Mouse (Mus musculus) forebrain, embryonic 12.5 days (tissue): ENCODE data around the gene Cnot10. TPM values are rescaled to one million over a fixed set of nuclear protein-coding genes. Genes with fewer than 3 reads are reported as not detected.

Experiments used
- ATAC-seq: fragments of 200-750 bp; cut with Nextera tagmentation; 2 replicates; pipeline ENCODE4 v1.8.0; 2017; ENCODE audit warnings: moderate TSS enrichment; ENCODE audit not compliant: low FRiP score
- H3K27ac ChIP-seq: fragments of 300-500 bp; sonication (generic); 2 replicates; pipeline ENCODE4 v1.5.1; 2016; ENCODE audit warnings: mild to moderate bottlenecking
- H3K27me3 ChIP-seq: fragments of 300-500 bp; sonication (generic); 2 replicates; pipeline ENCODE4 v1.6.1; 2016; ENCODE audit warnings: mild to moderate bottlenecking
- H3K36me3 ChIP-seq: fragments of 300-500 bp; sonication (generic); replicated peaks from 2 replicates; pipeline ENCODE4 v1.6.1; 2016; ENCODE audit warnings: mild to moderate bottlenecking
- H3K4me1 ChIP-seq: fragments of 300-500 bp; sonication (generic); 2 replicates; pipeline ENCODE4 v1.6.1; 2016
- H3K4me2 ChIP-seq: fragments of 300-500 bp; sonication (generic); 2 replicates; pipeline ENCODE4 v1.6.1; 2016; ENCODE audit warnings: mild to moderate bottlenecking, moderate library complexity
- H3K4me3 ChIP-seq: fragments of 300-500 bp; sonication (generic); replicated peaks from 2 replicates; pipeline ENCODE4 v1.5.1; 2016; ENCODE audit warnings: mild to moderate bottlenecking
- H3K9ac ChIP-seq: fragments of 300-500 bp; sonication (generic); 2 replicates; pipeline ENCODE4 v1.6.1; 2016; ENCODE audit warnings: mild to moderate bottlenecking
- H3K9me3 ChIP-seq: fragments of 300-500 bp; sonication (generic); 2 replicates; pipeline ENCODE4 v1.6.1; 2016
- WGBS: fragments of 180-500 bp; shearing (Covaris S2); methylation state at CpG from one replicate; pipeline ENCODE4 v1.1.7; 2016; 5-methylcytosine and 5-hydroxymethylcytosine counted together
- polyA plus RNA-seq: library from polyadenylated mRNA; unstranded; fragments of >200 nt; fragmentation: Nextera tagmentation; extraction: Ambion mirVana; gene quantifications from 2 replicates; pipeline ENCODE4 v1.2.1, GENCODE M21; 2016

Cnot10 gene
- polyA plus RNA-seq, 1 experiment from 2014 or later = 70.6 TPM

DNA sequence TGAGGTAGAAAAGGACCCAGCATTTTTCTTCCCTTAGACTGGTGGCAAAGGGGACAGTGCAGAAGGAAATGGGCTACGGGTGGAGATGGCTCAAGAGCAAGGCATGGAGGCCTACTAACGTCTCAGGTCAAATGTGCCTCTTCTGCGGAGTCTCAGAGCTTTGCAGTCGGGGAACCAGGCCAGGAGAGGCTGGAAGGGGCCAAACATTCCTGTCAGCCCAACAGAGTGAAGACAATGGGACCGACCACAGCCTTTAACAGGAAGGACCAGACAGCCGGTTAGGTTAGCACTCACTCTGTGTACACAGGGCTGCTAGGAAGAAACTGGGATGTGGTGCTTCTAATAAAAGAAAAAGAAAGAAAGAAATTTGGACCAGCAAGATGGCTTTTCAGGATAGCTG is 90.0 kb downstream of the Cnot10 start:
- H3K4me1 ChIP-seq = peaks cover 50% of the 10 kb centered on the region
- peaks cover 41% of the 10 kb centered on the region for H3K27me3 ChIP-seq
- ATAC-seq = no peak
- 14% methylated on average over 6 of the region's 6 CpGs for WGBS
- H3K4me2 ChIP-seq = no peak overlapping the region
- no peaks in the 10 kb centered on the region for H3K9me3 ChIP-seq
- no peaks in the 10 kb centered on the region for H3K36me3 ChIP-seq
- no peak overlapping the region for H3K27ac ChIP-seq
- H3K9ac ChIP-seq = no peak overlapping the region
- no peak overlapping the region for H3K4me3 ChIP-seq

DNA sequence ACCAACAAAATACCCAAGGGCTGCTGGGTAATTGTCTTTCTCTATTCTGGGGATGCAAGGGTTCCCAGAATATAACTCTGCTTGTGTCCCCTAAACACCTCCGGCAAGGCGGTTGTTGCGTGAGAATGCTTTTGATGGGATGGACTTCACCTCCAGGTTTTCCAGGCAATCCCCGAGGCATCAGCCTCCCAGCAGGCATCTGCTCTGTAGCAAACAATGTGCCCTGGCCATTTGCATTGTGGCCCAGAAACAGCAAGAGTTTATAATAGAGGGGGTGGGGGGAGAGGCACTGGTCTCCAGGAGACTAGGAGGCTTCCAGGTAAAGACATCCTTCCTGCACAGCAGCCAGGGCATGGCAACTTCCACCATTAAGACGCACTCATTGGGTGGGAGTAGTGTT is 90.9 kb downstream of the Cnot10 start:
- ATAC-seq = no peak
- no peak overlapping the region for H3K4me3 ChIP-seq
- H3K4me2 ChIP-seq = 0 out of 2 replicates have a peak overlapping the region, but pooled peaks have one; percentile 1
- H3K9me3 ChIP-seq = no peaks in the 10 kb centered on the region
- H3K9ac ChIP-seq = no peak overlapping the region
- H3K4me1 ChIP-seq = peaks cover 50% of the 10 kb centered on the region
- peaks cover 47% of the 10 kb centered on the region for H3K27me3 ChIP-seq
- no peaks in the 10 kb centered on the region for H3K36me3 ChIP-seq
- WGBS = 11% methylated on average over 5 of the region's 5 CpGs
- no peak overlapping the region for H3K27ac ChIP-seq

DNA sequence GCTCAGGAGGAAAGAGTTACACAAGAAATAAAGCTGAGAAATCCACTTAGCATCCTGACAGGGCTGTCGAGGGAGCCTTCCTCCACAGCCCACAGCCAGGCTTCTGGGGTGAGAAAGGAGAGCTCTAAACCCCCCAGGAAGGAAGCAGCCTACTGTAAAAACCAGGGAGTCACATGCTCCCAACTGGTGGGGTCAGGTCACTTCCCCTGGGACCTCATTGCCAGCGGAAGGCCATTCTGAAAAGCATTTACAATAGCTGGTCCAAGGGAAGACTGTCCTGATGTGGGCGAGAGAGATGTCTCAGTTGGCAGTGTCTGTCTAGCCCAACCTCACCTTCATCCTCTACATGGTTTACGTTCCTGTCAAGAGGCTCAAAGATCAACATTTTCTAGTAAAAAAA is 91.5 kb downstream of the Cnot10 start:
- peaks cover 52% of the 10 kb centered on the region for H3K4me1 ChIP-seq
- 16% methylated on average over 4 of the region's 4 CpGs for WGBS
- peaks cover 53% of the 10 kb centered on the region for H3K27me3 ChIP-seq
- H3K9ac ChIP-seq = no peak overlapping the region
- H3K4me3 ChIP-seq = no peak overlapping the region
- 0 out of 2 replicates have a peak overlapping the region, but pooled peaks have one; percentile 19 for H3K27ac ChIP-seq
- no peak overlapping the region for H3K4me2 ChIP-seq
- H3K36me3 ChIP-seq = no peaks in the 10 kb centered on the region
- H3K9me3 ChIP-seq = no peaks in the 10 kb centered on the region
- ATAC-seq = no peak

DNA sequence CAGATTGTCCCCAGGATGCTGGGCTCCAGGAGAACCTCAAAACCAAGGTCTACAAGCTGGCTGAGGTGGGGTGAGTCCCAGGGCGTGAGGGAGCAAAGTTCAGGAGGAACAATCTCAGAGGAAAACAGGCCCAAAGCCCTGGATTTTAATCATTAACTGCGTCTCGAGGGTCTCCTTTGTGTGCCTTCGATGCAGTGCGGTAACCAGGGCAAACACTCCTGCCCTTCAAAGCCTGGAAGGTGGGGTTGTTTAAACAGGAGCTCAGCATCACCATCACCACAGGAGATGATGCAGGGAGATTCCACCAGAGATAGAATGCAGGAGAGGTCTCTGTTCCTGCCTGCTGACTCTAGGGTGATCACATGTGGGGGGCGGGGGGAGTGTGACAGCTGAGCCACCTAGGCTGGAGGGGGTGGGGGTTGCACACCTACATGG is 92.3 kb downstream of the Cnot10 start:
- Histone ChIP-seq H3K27ac (no peak overlapping the region), H3K9ac (no peak overlapping the region), H3K9me3 (no peaks in the 10 kb centered on the region), H3K27me3 (peaks cover 54% of the 10 kb centered on the region), H3K36me3 (no peaks in the 10 kb centered on the region), H3K4me2 (no peak overlapping the region), H3K4me3 (no peak overlapping the region), H3K4me1 (peaks cover 52% of the 10 kb centered on the region)
- 16% methylated on average over 6 of the region's 6 CpGs for WGBS
- ATAC-seq = no peak

DNA sequence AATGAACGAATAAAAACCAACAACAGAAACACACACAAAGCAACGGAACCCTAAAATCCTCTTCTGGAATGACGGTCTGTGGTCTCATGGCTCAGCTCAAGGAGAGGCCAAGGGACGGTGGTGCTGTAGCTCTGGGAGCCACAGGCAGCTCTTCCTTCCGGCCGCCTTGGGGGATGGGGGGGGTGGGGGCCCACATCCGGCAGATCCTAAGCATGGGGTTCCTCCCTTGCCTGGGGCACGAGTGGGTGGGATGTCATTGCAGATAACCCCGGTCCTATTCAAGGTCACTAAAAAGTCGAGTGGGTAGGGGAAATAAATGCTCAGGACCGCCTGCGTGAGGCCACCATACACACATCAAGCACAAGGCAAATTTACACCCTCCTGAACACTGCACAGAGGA is 93.2 kb downstream of the Cnot10 start:
- no peak overlapping the region for H3K27ac ChIP-seq
- no peak overlapping the region for H3K4me3 ChIP-seq
- WGBS = 72% methylated on average over 12 of the region's 12 CpGs
- H3K27me3 ChIP-seq = peaks cover 54% of the 10 kb centered on the region
- peaks cover 52% of the 10 kb centered on the region for H3K4me1 ChIP-seq
- H3K9me3 ChIP-seq = no peaks in the 10 kb centered on the region
- no peaks in the 10 kb centered on the region for H3K36me3 ChIP-seq
- H3K4me2 ChIP-seq = no peak overlapping the region
- H3K9ac ChIP-seq = no peak overlapping the region
- ATAC-seq = no peak

DNA sequence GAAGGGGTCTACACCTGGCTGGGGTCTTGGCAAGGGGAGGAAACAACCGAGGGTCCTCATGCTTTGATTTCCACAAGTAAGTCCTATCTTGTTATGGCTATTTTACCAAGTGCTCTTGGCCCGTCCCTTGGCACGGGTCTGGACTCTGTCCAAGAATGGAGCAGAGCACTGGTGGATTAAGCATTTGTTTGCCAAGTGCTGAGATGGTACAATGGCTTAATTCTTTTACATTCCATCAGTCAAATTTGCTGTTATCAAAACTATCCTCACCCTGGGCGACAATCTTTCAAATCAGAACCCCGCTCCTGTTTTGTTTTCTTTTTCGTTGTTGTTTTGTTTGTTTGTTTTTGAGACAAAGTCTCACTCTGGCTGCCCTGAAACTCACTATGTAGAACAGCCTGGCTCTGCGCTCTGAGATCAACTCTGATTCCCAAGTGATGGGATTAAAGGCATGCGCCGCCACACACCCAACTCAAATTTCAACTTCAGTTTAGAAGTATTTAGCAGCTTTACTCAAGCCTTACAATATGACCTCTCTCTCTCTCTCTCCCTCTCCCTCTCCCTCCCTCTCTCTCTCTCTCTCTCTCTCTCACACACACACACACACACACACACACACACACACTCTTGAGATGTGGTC is 95.1 kb downstream of the Cnot10 start:
- H3K36me3 ChIP-seq = no peaks in the 10 kb centered on the region
- no peak overlapping the region for H3K4me3 ChIP-seq
- peaks cover 55% of the 10 kb centered on the region for H3K4me1 ChIP-seq
- no peak for ATAC-seq
- WGBS = 38% methylated on average over 9 of the region's 9 CpGs
- no peak overlapping the region for H3K4me2 ChIP-seq
- no peak overlapping the region for H3K9ac ChIP-seq
- H3K27me3 ChIP-seq = peaks cover 44% of the 10 kb centered on the region
- H3K9me3 ChIP-seq = no peaks in the 10 kb centered on the region
- H3K27ac ChIP-seq = no peak overlapping the region

DNA sequence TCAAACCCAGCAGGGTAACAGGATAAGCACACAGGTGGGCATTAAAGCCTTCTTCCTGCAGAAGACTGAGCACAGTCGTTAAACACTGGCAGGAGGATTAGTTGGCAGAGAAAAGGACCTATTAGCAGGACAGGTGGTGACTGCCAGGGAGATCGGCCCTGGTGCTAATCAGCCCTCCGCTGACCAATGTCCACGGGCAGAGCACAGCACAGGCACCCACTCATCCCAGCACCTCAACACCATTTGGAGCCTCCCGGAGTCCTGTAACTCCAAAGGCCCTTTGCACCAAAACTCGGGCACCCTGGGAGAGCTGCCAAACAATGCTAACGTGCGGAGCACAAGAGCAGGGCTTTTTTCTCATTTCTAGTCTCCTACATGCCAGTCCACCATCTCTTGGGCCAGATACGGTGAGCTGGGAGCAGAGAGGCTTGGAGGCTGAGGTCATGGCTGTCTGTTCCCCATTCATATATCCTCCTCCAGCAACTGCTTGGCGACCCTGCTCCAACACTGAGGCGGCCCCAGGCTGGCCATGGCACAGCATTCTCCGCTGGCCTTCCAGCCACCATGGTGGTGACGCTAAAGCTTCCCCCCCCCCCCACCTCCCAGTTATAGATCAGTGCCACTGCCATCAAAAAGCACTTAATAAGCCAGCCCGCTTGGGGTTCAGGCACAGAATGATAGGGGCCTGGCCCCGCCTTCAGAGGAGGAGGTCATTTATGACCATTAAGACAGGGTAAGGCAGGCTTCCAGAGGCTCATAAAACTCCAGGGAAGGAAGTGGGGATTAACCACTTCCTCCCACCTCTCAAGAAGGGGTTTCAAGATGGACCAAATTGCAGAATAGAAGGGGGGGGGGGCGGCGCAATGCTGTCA is 95.9 kb downstream of the Cnot10 start:
- Histone ChIP-seq H3K4me1 (peaks cover 47% of the 10 kb centered on the region), H3K9ac (no peak overlapping the region)
- ATAC-seq = no peak

DNA sequence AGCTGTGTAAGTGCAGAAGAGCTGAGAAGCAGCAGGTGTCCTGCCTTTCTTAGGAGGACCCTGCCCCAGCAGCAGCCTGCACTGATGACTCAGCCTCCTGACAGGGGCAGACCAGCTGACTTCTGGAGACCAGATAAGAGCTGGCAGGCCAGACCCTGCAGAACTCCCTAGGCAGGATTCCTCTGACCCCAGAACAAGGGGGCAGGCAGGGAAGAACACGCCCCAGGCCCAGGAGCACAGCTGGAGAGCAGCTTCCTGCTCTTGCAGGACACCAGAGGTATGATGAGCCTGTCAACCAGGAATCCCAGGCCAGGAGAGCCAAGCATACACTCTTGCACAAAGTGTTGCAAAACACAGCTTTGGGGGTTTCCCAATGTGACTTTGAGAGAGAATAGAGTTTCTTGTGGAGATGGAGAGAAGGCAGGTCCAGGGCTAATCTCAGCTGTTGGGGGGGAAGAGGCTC is 98.7 kb downstream of the Cnot10 start:
- H3K9ac ChIP-seq = no peak overlapping the region
- no peaks in the 10 kb centered on the region for H3K9me3 ChIP-seq
- H3K4me1 ChIP-seq = peaks cover 41% of the 10 kb centered on the region
- no peaks in the 10 kb centered on the region for H3K36me3 ChIP-seq
- no peak for ATAC-seq
- WGBS = 62% methylated on average over 1 of the region's 1 CpGs
- H3K27me3 ChIP-seq = peaks cover 25% of the 10 kb centered on the region
- no peak overlapping the region for H3K4me3 ChIP-seq
- no peak overlapping the region for H3K27ac ChIP-seq
- H3K4me2 ChIP-seq = no peak overlapping the region

More for the DNA sequence above, 95.9 kb downstream of the Cnot10 start:
- WGBS = 63% methylated on average over 17 of the region's 17 CpGs
- Histone ChIP-seq H3K36me3 (no peaks in the 10 kb centered on the region), H3K4me3 (no peak overlapping the region), H3K27ac (no peak overlapping the region), H3K27me3 (peaks cover 39% of the 10 kb centered on the region), H3K4me2 (no peak overlapping the region), H3K9me3 (no peaks in the 10 kb centered on the region)

DNA sequence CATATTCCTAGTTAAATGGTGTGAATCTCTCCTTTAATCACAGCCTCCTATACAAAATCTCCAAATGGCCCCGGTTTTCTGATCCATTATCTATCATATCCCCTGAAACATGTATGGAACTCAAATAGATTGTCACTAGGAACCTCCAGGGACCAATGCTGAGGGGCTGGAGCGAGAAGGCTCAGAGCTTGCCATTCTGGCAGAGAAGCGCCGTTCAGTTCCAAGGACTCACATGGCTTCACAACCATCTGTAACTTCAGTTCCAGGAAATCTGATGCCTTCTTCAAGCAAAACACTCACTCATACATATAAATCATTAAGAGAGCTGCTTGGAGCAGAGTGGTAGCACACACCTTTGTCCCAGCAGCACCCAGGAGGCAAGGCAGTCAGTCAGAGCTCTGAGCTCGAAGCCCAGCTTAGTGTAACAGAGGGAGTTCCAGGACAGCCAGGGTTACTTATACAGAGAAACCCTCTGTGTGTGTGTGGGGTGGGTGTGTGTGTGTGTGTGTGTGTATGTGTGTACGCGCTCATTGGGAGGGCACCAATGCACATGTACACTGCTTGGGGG is 100.9 kb downstream of the Cnot10 start:
- 80% methylated on average over 7 of the region's 7 CpGs for WGBS
- no peak overlapping the region for H3K9ac ChIP-seq
- H3K27ac ChIP-seq = no peak overlapping the region
- peaks cover 12% of the 10 kb centered on the region; the same call in 1 of the 2 replicates for H3K27me3 ChIP-seq
- no peaks in the 10 kb centered on the region for H3K36me3 ChIP-seq
- H3K9me3 ChIP-seq = no peaks in the 10 kb centered on the region
- no peak overlapping the region for H3K4me3 ChIP-seq
- H3K4me2 ChIP-seq = no peak overlapping the region
- peaks cover 24% of the 10 kb centered on the region for H3K4me1 ChIP-seq
- ATAC-seq = no peak

DNA sequence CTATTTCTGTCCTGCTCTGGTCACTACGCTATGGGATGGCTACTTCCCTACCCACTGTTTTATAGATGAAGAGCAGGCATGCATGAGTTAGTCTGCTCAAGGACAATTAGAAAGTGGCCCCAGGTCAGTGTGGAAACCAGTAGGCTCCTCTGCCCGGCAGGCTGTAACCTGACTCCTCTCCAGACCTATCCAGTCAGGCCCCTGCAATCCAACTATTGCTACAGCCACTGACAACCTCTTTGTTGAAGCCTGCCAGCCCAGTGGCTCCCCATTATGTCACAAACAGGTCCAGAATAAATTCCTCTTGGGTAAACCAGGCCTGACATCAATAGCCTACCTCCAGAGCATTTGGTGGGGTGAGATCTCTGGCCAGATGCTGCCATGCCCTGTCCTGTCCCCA is 103.4 kb downstream of the Cnot10 start:
- Histone ChIP-seq H3K27ac (no peak overlapping the region), H3K4me2 (no peak overlapping the region), H3K4me1 (peaks cover 19% of the 10 kb centered on the region), H3K4me3 (no peak overlapping the region), H3K9me3 (no peaks in the 10 kb centered on the region), H3K36me3 (no peaks in the 10 kb centered on the region), H3K27me3 (0 out of 2 replicates have a peak, but pooled peaks cover 7% of the 10 kb centered on the region), H3K9ac (no peak overlapping the region)
- 10% methylated on average over 2 of the region's 2 CpGs for WGBS
- peak; percentile 39; the same call in 1 of the 2 replicates for ATAC-seq
